Mouse (Mus musculus) intestine, embryonic 14.5 days (tissue): ENCODE measurements around the gene Slc22a5. TPM values are rescaled to one million over a fixed set of nuclear protein-coding genes. Genes with fewer than 3 reads are reported as not detected.
A peak's percentile ranks its signal among the peaks of the same experiment; 100 is the strongest.

Experiments used
- ATAC-seq: fragments of 200-750 bp; cut with Nextera tagmentation; replicated peaks from 2 replicates; pipeline ENCODE4 v1.8.0; 2017; ENCODE audit warnings: low read depth, moderate number of reproducible peaks, moderate TSS enrichment, moderate library complexity; ENCODE audit not compliant: low FRiP score, low TSS enrichment
- DNase-seq: peaks from one replicate; pipeline ENCODE4 v3.0.0-alpha.2; 2018; ENCODE audit warnings: low spot score
- H3K27ac ChIP-seq: fragments of 300-500 bp; sonication (generic); 2 replicates; pipeline ENCODE4 v1.5.1; 2014; ENCODE audit warnings: low read depth, mild to moderate bottlenecking, control low read depth
- H3K27me3 ChIP-seq: fragments of 300-500 bp; sonication (generic); replicated peaks from 2 replicates; pipeline ENCODE4 v1.6.1; 2014; ENCODE audit warnings: low read length, control low read depth; ENCODE audit not compliant: control insufficient read depth, insufficient read depth
- H3K36me3 ChIP-seq: fragments of 300-500 bp; sonication (generic); 2 replicates; pipeline ENCODE4 v1.6.1; 2014; ENCODE audit warnings: low read length, control low read depth; ENCODE audit not compliant: control insufficient read depth, insufficient read depth
- H3K4me1 ChIP-seq: fragments of 300-500 bp; sonication (generic); replicated peaks from 2 replicates; pipeline ENCODE4 v1.6.1; 2014; ENCODE audit warnings: low read length, control low read depth, mixed read lengths; ENCODE audit not compliant: control insufficient read depth, insufficient read depth
- H3K4me2 ChIP-seq: fragments of 300-500 bp; sonication (generic); 2 replicates; pipeline ENCODE4 v1.6.1; 2014; ENCODE audit warnings: low read length
- H3K4me3 ChIP-seq: fragments of 300-500 bp; sonication (generic); 2 replicates; pipeline ENCODE4 v1.5.1; 2014; ENCODE audit warnings: low read depth, low read length, control low read depth, mixed read lengths
- H3K9ac ChIP-seq: fragments of 300-500 bp; sonication (generic); 2 replicates; pipeline ENCODE4 v1.6.1; 2014; ENCODE audit warnings: mild to moderate bottlenecking, low read length
- H3K9me3 ChIP-seq: fragments of 300-500 bp; sonication (generic); 2 replicates; pipeline ENCODE4 v1.6.1; 2016; ENCODE audit warnings: low read length, control low read depth; ENCODE audit not compliant: control insufficient read depth
- WGBS: fragments of 180-500 bp; shearing (Covaris S2); extraction: QIAGEN DNeasy Blood & Tissue Kit; methylation state at CpG from one replicate; pipeline ENCODE4 v1.1.7; 2014; 5-methylcytosine and 5-hydroxymethylcytosine counted together
- polyA plus RNA-seq: library from polyadenylated mRNA; unstranded; fragments of >200 nt; fragmentation: Nextera tagmentation; extraction: Ambion mirVana; gene quantifications from 2 replicates; pipeline ENCODE4 v1.2.1, GENCODE M21; 2014

Gene Slc22a5
- polyA plus RNA-seq, 1 experiment from 2014 or later, result 9.4 TPM

DNA sequence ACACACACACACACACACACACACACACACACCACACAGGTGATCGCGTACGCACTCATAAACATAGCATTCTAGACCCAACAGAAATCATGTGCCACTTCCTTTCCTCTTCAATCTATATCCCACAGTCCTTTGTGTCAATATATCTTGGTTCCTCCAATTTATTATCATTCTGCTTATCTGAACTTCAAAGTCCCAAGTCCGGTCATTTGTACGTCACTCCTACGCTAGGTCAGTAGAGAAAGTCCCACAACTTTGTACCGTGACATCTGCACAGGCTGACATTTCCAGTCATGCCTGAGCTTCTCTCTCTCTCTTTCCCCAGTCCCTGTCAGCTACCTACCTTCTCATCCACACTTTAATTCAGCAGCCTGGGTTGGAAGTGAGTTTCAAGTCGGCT lies 17.2 kb upstream of the Slc22a5 start:
- H3K9me3 ChIP-seq, result no peaks in the 10 kb centered on the region
- H3K9ac ChIP-seq, result no peak overlapping the region
- no peak overlapping the region for H3K27ac ChIP-seq
- H3K4me1 ChIP-seq, result peaks cover 9% of the 10 kb centered on the region; the same call in 1 of the 2 replicates
- ATAC-seq (no peak), DNase-seq (no peak)
- no peak overlapping the region for H3K4me3 ChIP-seq
- no peaks in the 10 kb centered on the region for H3K36me3 ChIP-seq
- 78% methylated on average over 8 of the region's 8 CpGs for WGBS
- H3K27me3 ChIP-seq, result no peaks in the 10 kb centered on the region
- no peak overlapping the region for H3K4me2 ChIP-seq

DNA sequence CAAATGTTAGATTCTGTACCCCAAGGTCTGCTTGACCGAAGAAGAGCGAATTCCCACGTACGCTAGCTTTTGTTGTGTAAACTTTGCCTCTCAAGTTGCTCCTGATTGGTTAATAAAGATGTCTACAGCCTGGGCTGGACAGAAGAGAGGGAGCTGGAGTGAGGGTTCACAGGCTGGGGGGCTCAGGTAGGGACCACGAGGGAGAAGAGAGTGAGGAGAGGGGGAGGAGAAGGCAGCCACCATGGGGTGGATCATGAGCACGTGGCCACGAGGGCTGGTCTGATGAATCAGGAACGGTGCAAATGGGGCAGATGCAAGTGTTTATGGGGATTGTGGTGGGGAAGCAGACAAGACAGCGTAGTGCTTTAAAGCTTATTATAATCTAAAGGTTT lies 13.1 kb upstream of the Slc22a5 start:
- ATAC-seq (no peak), DNase-seq (no peak)

DNA sequence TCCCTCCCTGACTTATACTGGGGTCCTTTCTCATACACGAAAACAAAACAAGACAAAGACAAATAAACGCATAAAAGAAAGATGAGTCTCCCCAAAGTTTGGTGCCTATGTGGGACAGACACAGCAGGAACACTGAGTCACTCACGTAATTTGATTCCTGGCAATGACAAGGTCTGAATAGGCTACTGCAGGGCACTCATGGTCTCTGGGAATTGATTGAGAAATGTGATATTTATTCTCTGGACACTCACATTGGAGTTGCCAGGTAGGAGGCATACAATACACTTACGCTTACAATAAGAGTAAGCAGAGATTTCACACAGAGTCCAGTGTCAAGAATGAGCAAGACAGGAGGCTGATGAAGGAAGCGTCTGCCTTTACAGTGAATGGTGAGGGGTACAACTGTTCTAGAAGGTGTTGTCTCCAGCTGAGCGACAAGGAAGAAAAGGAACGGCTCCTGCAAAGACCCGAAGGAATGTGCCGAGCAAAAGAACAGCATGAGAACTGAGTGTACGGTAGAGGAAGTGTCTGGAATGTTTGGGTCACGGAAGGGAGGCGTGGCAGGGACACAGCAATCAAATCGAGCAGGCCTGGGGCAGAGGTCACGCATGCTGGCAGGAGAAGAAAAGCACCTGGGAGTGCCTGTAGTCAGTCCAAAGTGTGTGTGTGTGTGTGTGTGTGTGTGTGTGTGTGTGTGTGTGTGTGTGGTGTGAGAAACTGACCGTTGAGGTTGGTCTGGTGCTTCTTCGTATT lies 12.5 kb upstream of the Slc22a5 start:
- H3K4me3 ChIP-seq, result no peak overlapping the region
- no peaks in the 10 kb centered on the region for H3K9me3 ChIP-seq
- H3K9ac ChIP-seq, result no peak overlapping the region
- ATAC-seq, result peak; percentile 55; the same call in 1 of the 2 replicates
- peak; percentile 59 for DNase-seq
- peak overlapping the region; percentile 62; the same call in 1 of the 2 replicates for H3K27ac ChIP-seq
- H3K4me2 ChIP-seq, result peak overlapping the region; percentile 28; the same call in 1 of the 2 replicates
- no peaks in the 10 kb centered on the region for H3K27me3 ChIP-seq
- H3K4me1 ChIP-seq, result peaks cover 9% of the 10 kb centered on the region; the same call in 1 of the 2 replicates
- 22% methylated on average over 16 of the region's 16 CpGs for WGBS
- H3K36me3 ChIP-seq, result no peaks in the 10 kb centered on the region

More for the DNA sequence above, 13.1 kb upstream of the Slc22a5 start:
- H3K36me3 ChIP-seq, result no peaks in the 10 kb centered on the region
- H3K27ac ChIP-seq, result no peak overlapping the region
- no peaks in the 10 kb centered on the region for H3K27me3 ChIP-seq
- H3K4me3 ChIP-seq, result no peak overlapping the region
- no peak overlapping the region for H3K9ac ChIP-seq
- H3K9me3 ChIP-seq, result no peaks in the 10 kb centered on the region
- peaks cover 9% of the 10 kb centered on the region; the same call in 1 of the 2 replicates for H3K4me1 ChIP-seq
- 56% methylated on average over 9 of the region's 9 CpGs for WGBS
- H3K4me2 ChIP-seq, result peak overlapping the region; percentile 28; the same call in 1 of the 2 replicates

DNA sequence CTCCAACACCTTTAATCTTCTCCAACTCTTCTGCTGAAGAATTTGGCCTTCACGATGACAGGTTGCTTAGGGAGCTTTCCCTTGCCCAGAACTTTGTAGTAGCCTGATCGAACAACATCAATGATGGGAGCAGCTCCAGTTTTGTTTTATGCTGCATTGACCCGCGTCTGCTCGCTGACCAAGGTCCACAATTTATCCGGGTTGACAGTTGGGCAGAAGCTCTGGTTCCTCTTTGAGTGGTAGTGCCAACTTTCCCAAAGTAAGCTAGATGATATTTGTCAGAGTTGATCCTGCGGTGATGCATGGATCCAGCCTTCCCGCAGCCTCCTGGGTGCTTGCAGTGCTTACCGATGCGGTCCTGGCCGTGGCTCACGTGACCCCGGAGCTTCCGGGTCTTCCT lies 11.3 kb upstream of the Slc22a5 start:
- 93% methylated on average over 14 of the region's 14 CpGs for WGBS

GRCm38 (mm10) chr11:53900991-53901390 lies 9.5 kb upstream of the Slc22a5 start:
- no peaks in the 10 kb centered on the region for H3K36me3 ChIP-seq
- no peaks in the 10 kb centered on the region for H3K9me3 ChIP-seq
- no peak overlapping the region for H3K4me3 ChIP-seq
- H3K27me3 ChIP-seq, result no peaks in the 10 kb centered on the region
- DNase-seq (no peak), ATAC-seq (no peak)
- H3K9ac ChIP-seq, result no peak overlapping the region
- H3K4me1 ChIP-seq, result peaks cover 9% of the 10 kb centered on the region; the same call in 1 of the 2 replicates
- 48% methylated on average over 1 of the region's 1 CpGs for WGBS
- no peak overlapping the region for H3K27ac ChIP-seq
- H3K4me2 ChIP-seq, result no peak overlapping the region

More for the DNA sequence above, 11.3 kb upstream of the Slc22a5 start:
- no peak overlapping the region for H3K9ac ChIP-seq
- ATAC-seq (no peak), DNase-seq (no peak)
- no peaks in the 10 kb centered on the region for H3K36me3 ChIP-seq
- H3K27ac ChIP-seq, result no peak overlapping the region
- peaks cover 9% of the 10 kb centered on the region; the same call in 1 of the 2 replicates for H3K4me1 ChIP-seq
- H3K27me3 ChIP-seq, result no peaks in the 10 kb centered on the region
- H3K4me3 ChIP-seq, result no peak overlapping the region
- no peak overlapping the region for H3K4me2 ChIP-seq
- H3K9me3 ChIP-seq, result no peaks in the 10 kb centered on the region

- Histone ChIP-seq H3K36me3 (no peaks in the 10 kb centered on the region), H3K4me2 (no peak overlapping the region), H3K27ac (no peak overlapping the region), H3K27me3 (no peaks in the 10 kb centered on the region), H3K9ac (no peak overlapping the region), H3K4me1 (peaks cover 9% of the 10 kb centered on the region; the same call in 1 of the 2 replicates), H3K9me3 (no peaks in the 10 kb centered on the region), H3K4me3 (no peak overlapping the region)
- no peak for DNase-seq
- WGBS, result 94% methylated on average over 6 of the region's 6 CpGs
- ATAC-seq, result no peak
Observed at GRCm38 (mm10) chr11:53899981-53900380, 8.5 kb upstream of the Slc22a5 start.

- H3K4me3 ChIP-seq, result no peak overlapping the region
- H3K4me1 ChIP-seq, result peaks cover 3% of the 10 kb centered on the region; the same call in 1 of the 2 replicates
- no peak overlapping the region for H3K9ac ChIP-seq
- 70% methylated on average over 3 of the region's 3 CpGs for WGBS
- H3K27me3 ChIP-seq, result no peaks in the 10 kb centered on the region
- no peak for DNase-seq
- ATAC-seq, result no peak
- no peak overlapping the region for H3K4me2 ChIP-seq
- no peaks in the 10 kb centered on the region for H3K9me3 ChIP-seq
- H3K36me3 ChIP-seq, result no peaks in the 10 kb centered on the region
- no peak overlapping the region for H3K27ac ChIP-seq
Observed at GRCm38 (mm10) chr11:53899004-53899403, 7.5 kb upstream of the Slc22a5 start.

GRCm38 (mm10) chr11:53896935-53897334 lies 5.5 kb upstream of the Slc22a5 start:
- no peaks in the 10 kb centered on the region for H3K27me3 ChIP-seq
- no peak overlapping the region for H3K9ac ChIP-seq
- no peak for DNase-seq
- ATAC-seq, result no peak
- H3K4me3 ChIP-seq, result no peak overlapping the region
- H3K27ac ChIP-seq, result no peak overlapping the region
- H3K36me3 ChIP-seq, result no peaks in the 10 kb centered on the region
- no peaks in the 10 kb centered on the region for H3K9me3 ChIP-seq
- WGBS, result 50% methylated on average over 6 of the region's 6 CpGs
- H3K4me1 ChIP-seq, result no peaks in the 10 kb centered on the region
- H3K4me2 ChIP-seq, result no peak overlapping the region

DNA sequence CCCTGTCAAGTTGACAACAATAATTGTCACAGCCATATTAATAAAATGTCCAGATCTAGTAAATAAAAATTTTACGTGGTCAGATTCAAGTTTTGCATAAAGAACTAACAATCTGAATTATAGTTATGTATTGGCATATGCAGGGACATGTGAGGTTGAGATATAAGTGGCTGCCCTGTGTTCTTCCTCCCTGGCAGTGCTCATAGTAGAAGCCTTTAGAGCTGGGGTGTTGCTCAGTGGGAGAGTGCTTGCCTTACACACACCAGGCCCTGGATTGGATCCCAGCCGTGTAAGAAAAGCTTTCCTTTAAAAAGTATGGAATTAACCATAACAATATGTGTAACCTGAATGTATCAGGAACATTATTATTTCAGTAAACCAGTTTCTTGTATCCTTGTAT lies 2.0 kb upstream of the Slc22a5 start:
- Histone ChIP-seq H3K9me3 (no peaks in the 10 kb centered on the region), H3K9ac (no peak overlapping the region), H3K4me1 (peaks cover 22% of the 10 kb centered on the region), H3K4me2 (no peak overlapping the region), H3K4me3 (no peak overlapping the region), H3K36me3 (no peaks in the 10 kb centered on the region), H3K27me3 (no peaks in the 10 kb centered on the region), H3K27ac (no peak overlapping the region)
- 76% methylated on average over 2 of the region's 2 CpGs for WGBS
- no peak for DNase-seq
- ATAC-seq, result no peak
